Mouse (Mus musculus): ENCODE data around the gene Hnf1a. TPM values are rescaled to one million over a fixed set of nuclear protein-coding genes. Genes with fewer than 3 reads are reported as not detected.
"Not testable (repeated sequence)": the region's sequence is repeated elsewhere in the genome, so short reads cannot be mapped to it uniquely, and the experiment has no call there.

Hnf1a gene
- total and polyA plus RNA-seq, 3 experiments: not detected

- Histone ChIP-seq H3K27me3 (ENCODE audit: control insufficient read depth, insufficient read depth, low read length) (no peaks in the 10 kb centered on the region), H3K79me2 (replicated peaks; ENCODE audit: control insufficient read depth, insufficient read depth, low read length) (no peaks in the 10 kb centered on the region), H3K4me1 (ENCODE audit: control insufficient read depth, insufficient read depth, low read length) (no peaks in the 10 kb centered on the region; the same call in 1 of the 2 replicates), H3K27ac (peak within 1 kb of the TSS; percentile 78), H3K4me3 (peak within 1 kb of the TSS; percentile 94), H3K36me3 (ENCODE audit: control insufficient read depth, insufficient read depth, low read length) (peaks cover 2% of the 10 kb centered on the region; the same call in 1 of the 2 replicates), H3K9ac (ENCODE audit: low read depth, low read length) (peak within 1 kb of the TSS; percentile 66)
- DNase-seq: peak; percentile 84 to 87
- no peak for TF ChIP-seq EP300 (IDR thresholded peaks at IDR 0.05; ENCODE audit: insufficient read depth, low read depth, low read length)
- TF ChIP-seq CTCF (IDR thresholded peaks at IDR 0.05): peak; percentile 46
- TF ChIP-seq POLR2A (IDR thresholded peaks at IDR 0.05; ENCODE audit: insufficient read depth, low read depth, low read length): peak; percentile 82
- intact Hi-C loops (cut with DNase I): no loop called here
- WGBS: 1% methylated on average over 39 of the region's 39 CpGs
Observed at GRCm38 (mm10) chr5:114942074-114942765, 28.7 kb downstream of the Hnf1a start, which contains the start of gene 2210016L21Rik. Gene 2210016L21Rik (plus strand): TSS chr5:114942158.

- peak; percentile 35 for TF ChIP-seq CTCF (IDR thresholded peaks at IDR 0.05)
- H3K27me3 ChIP-seq (ENCODE audit: control insufficient read depth, insufficient read depth, low read length); intact Hi-C loops (cut with DNase I); H3K27ac ChIP-seq; H3K4me3 ChIP-seq; H3K4me1 ChIP-seq (ENCODE audit: control insufficient read depth, insufficient read depth, low read length); H3K9ac ChIP-seq (ENCODE audit: low read depth, low read length); H3K79me2 ChIP-seq (replicated peaks; ENCODE audit: control insufficient read depth, insufficient read depth, low read length); DNase-seq; H3K36me3 ChIP-seq (ENCODE audit: control insufficient read depth, insufficient read depth, low read length): not testable (repeated sequence)
- WGBS: 49% methylated on average over 3 of the region's 3 CpGs
Observed at GRCm38 (mm10) chr5:114941138-114941537, 29.8 kb downstream of the Hnf1a start.

- Histone ChIP-seq H3K9ac (ENCODE audit: low read depth, low read length) (no peak overlapping the region), H3K36me3 (ENCODE audit: control insufficient read depth, insufficient read depth, low read length) (no peaks in the 10 kb centered on the region), H3K4me3 (no peak overlapping the region), H3K27me3 (ENCODE audit: control insufficient read depth, insufficient read depth, low read length) (no peaks in the 10 kb centered on the region), H3K27ac (no peak overlapping the region), H3K79me2 (replicated peaks; ENCODE audit: control insufficient read depth, insufficient read depth, low read length) (no peaks in the 10 kb centered on the region), H3K4me1 (ENCODE audit: control insufficient read depth, insufficient read depth, low read length) (no peaks in the 10 kb centered on the region)
- intact Hi-C loops (cut with DNase I): no loop called here
- DNase-seq: no peak
- TF ChIP-seq EP300 (IDR thresholded peaks at IDR 0.05; ENCODE audit: insufficient read depth, low read depth, low read length) (no peak), CTCF (IDR thresholded peaks at IDR 0.05) (no peak), POLR2A (IDR thresholded peaks at IDR 0.05; ENCODE audit: insufficient read depth, low read depth, low read length) (no peak)
- 57% methylated on average over 3 of the region's 3 CpGs for WGBS
Observed at GRCm38 (mm10) chr5:114935838-114936237, 35.1 kb downstream of the Hnf1a start.

GRCm38 (mm10) chr5:114933206-114933605 lies 37.7 kb downstream of the Hnf1a start:
- H3K9ac ChIP-seq (ENCODE audit: low read depth, low read length): no peak overlapping the region
- intact Hi-C loops (cut with DNase I): no loop called here
- H3K4me1 ChIP-seq (ENCODE audit: control insufficient read depth, insufficient read depth, low read length): no peaks in the 10 kb centered on the region
- DNase-seq: no peak
- no peak overlapping the region for H3K4me3 ChIP-seq
- no peaks in the 10 kb centered on the region for H3K79me2 ChIP-seq (replicated peaks; ENCODE audit: control insufficient read depth, insufficient read depth, low read length)
- 85% methylated on average over 8 of the region's 8 CpGs for WGBS
- H3K36me3 ChIP-seq (ENCODE audit: control insufficient read depth, insufficient read depth, low read length): no peaks in the 10 kb centered on the region
- H3K27ac ChIP-seq: no peak overlapping the region
- TF ChIP-seq CTCF (IDR thresholded peaks at IDR 0.05): no peak
- TF ChIP-seq POLR2A (IDR thresholded peaks at IDR 0.05; ENCODE audit: insufficient read depth, low read depth, low read length): no peak
- TF ChIP-seq EP300 (IDR thresholded peaks at IDR 0.05; ENCODE audit: insufficient read depth, low read depth, low read length): no peak
- H3K27me3 ChIP-seq (ENCODE audit: control insufficient read depth, insufficient read depth, low read length): no peaks in the 10 kb centered on the region

GRCm38 (mm10) chr5:114931626-114932025 lies 39.3 kb downstream of the Hnf1a start:
- H3K79me2 ChIP-seq (replicated peaks; ENCODE audit: control insufficient read depth, insufficient read depth, low read length): no peaks in the 10 kb centered on the region
- intact Hi-C loops (cut with DNase I): no loop called here
- H3K9ac ChIP-seq (ENCODE audit: low read depth, low read length): no peak overlapping the region
- 49% methylated on average over 5 of the region's 5 CpGs for whole genome bisulfite sequencing
- no peaks in the 10 kb centered on the region for H3K36me3 ChIP-seq (ENCODE audit: control insufficient read depth, insufficient read depth, low read length)
- TF ChIP-seq EP300 (IDR thresholded peaks at IDR 0.05; ENCODE audit: insufficient read depth, low read depth, low read length) (no peak), POLR2A (IDR thresholded peaks at IDR 0.05; ENCODE audit: insufficient read depth, low read depth, low read length) (no peak), CTCF (IDR thresholded peaks at IDR 0.05) (no peak)
- H3K27me3 ChIP-seq (ENCODE audit: control insufficient read depth, insufficient read depth, low read length): no peaks in the 10 kb centered on the region
- no peak overlapping the region for H3K4me3 ChIP-seq
- H3K27ac ChIP-seq: no peak overlapping the region
- DNase-seq: no peak
- H3K4me1 ChIP-seq (ENCODE audit: control insufficient read depth, insufficient read depth, low read length): 0 out of 2 replicates have a peak, but pooled peaks cover 1% of the 10 kb centered on the region

- 75% methylated on average over 9 of the region's 9 CpGs for WGBS
- Histone ChIP-seq H3K27ac (no peak overlapping the region), H3K36me3 (ENCODE audit: control insufficient read depth, insufficient read depth, low read length) (no peaks in the 10 kb centered on the region), H3K27me3 (ENCODE audit: control insufficient read depth, insufficient read depth, low read length) (no peaks in the 10 kb centered on the region), H3K4me3 (no peak overlapping the region), H3K9ac (ENCODE audit: low read depth, low read length) (no peak overlapping the region), H3K4me1 (ENCODE audit: control insufficient read depth, insufficient read depth, low read length) (peaks cover 4% of the 10 kb centered on the region; the same call in 1 of the 2 replicates), H3K79me2 (replicated peaks; ENCODE audit: control insufficient read depth, insufficient read depth, low read length) (no peaks in the 10 kb centered on the region)
- DNase-seq: no peak
- TF ChIP-seq POLR2A (IDR thresholded peaks at IDR 0.05; ENCODE audit: insufficient read depth, low read depth, low read length) (no peak), CTCF (IDR thresholded peaks at IDR 0.05) (no peak), EP300 (IDR thresholded peaks at IDR 0.05; ENCODE audit: insufficient read depth, low read depth, low read length) (no peak)
- intact Hi-C loops (cut with DNase I): no loop called here
Observed at GRCm38 (mm10) chr5:114926753-114927152, 44.1 kb downstream of the Hnf1a start.
